Mouse (Mus musculus): Measurements from ENCODE around the gene Smchd1. TPM values are rescaled to one million over a fixed set of nuclear protein-coding genes. Genes with fewer than 3 reads are reported as not detected.

The Smchd1 gene
- polyA plus RNA-seq, 1 experiment from 2014 or later: 83.9 TPM

GRCm38 (mm10) chr17:71309711-71310485 is 165.2 kb downstream of the Smchd1 start:
- Histone ChIP-seq H3K4me1 (replicated peaks) (peaks cover 13% of the 10 kb centered on the region), H3K36me3 (no peaks in the 10 kb centered on the region), H3K27me3 (peaks cover 20% of the 10 kb centered on the region), H3K27ac (peak overlapping the region; percentile 73), H3K9me3 (no peaks in the 10 kb centered on the region), H3K9ac (replicated peaks) (peak overlapping the region; percentile 78), H3K4me3 (replicated peaks) (peak overlapping the region; percentile 60), H3K4me2 (peak overlapping the region; percentile 98)
- WGBS: 2% methylated on average over 23 of the region's 23 CpGs
- peak; percentile 34; the same call in 1 of the 2 replicates for ATAC-seq (ENCODE audit: insufficient number of reproducible peaks, insufficient read depth, low FRiP score, low TSS enrichment, low read depth)

- Histone ChIP-seq H3K36me3 (no peaks in the 10 kb centered on the region), H3K27me3 (peaks cover 20% of the 10 kb centered on the region), H3K9ac (replicated peaks) (no peak overlapping the region), H3K27ac (peak overlapping the region; percentile 59; the same call in 1 of the 2 replicates), H3K9me3 (no peaks in the 10 kb centered on the region), H3K4me2 (peak overlapping the region; percentile 98), H3K4me3 (replicated peaks) (peak overlapping the region; percentile 60), H3K4me1 (replicated peaks) (peaks cover 13% of the 10 kb centered on the region)
- 23% methylated on average over 14 of the region's 14 CpGs for WGBS
- ATAC-seq (ENCODE audit: insufficient number of reproducible peaks, insufficient read depth, low FRiP score, low TSS enrichment, low read depth): no peak
These were observed 166.0 kb downstream of the Smchd1 start for GRCm38 (mm10) chr17:71309141-71309540.

DNA sequence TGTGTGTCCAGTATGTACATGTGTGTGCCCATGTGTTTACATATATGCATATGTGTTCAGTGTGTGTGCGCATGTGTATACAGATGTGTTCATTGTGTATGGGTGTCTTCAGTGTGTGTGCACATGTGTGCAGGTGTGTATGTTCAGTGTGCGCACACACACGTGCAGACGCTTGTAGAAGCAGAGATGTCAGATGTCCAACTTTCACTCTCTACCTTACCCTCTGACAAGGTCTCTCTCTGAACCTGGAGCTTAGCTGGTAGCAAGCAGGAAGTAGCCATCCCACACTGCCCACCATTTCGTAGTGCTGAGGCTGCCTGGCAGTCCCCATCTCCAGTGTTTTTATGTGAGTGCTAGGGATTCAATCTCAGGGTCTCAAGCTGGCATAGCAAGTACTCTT is 166.8 kb downstream of the Smchd1 start:
- H3K4me3 ChIP-seq (replicated peaks): no peak overlapping the region

GRCm38 (mm10) chr17:71307251-71307790 is 167.8 kb downstream of the Smchd1 start:
- Histone ChIP-seq H3K36me3 (peaks cover 8% of the 10 kb centered on the region; the same call in 1 of the 2 replicates), H3K9me3 (no peaks in the 10 kb centered on the region), H3K27ac (no peak overlapping the region), H3K9ac (replicated peaks) (no peak overlapping the region), H3K27me3 (peaks cover 20% of the 10 kb centered on the region), H3K4me2 (no peak overlapping the region), H3K4me3 (replicated peaks) (no peak overlapping the region), H3K4me1 (replicated peaks) (peaks cover 13% of the 10 kb centered on the region)
- ATAC-seq (ENCODE audit: insufficient number of reproducible peaks, insufficient read depth, low FRiP score, low TSS enrichment, low read depth): no peak
- 87% methylated on average over 10 of the region's 10 CpGs for WGBS

More for the DNA sequence above, 166.8 kb downstream of the Smchd1 start:
- no peak for ATAC-seq (ENCODE audit: insufficient number of reproducible peaks, insufficient read depth, low FRiP score, low TSS enrichment, low read depth)
- no peaks in the 10 kb centered on the region for H3K36me3 ChIP-seq
- H3K4me2 ChIP-seq: no peak overlapping the region
- H3K4me1 ChIP-seq (replicated peaks): peaks cover 13% of the 10 kb centered on the region
- no peak overlapping the region for H3K9ac ChIP-seq (replicated peaks)
- peaks cover 20% of the 10 kb centered on the region for H3K27me3 ChIP-seq
- H3K9me3 ChIP-seq: no peaks in the 10 kb centered on the region
- 89% methylated on average over 5 of the region's 5 CpGs for WGBS
- no peak overlapping the region for H3K27ac ChIP-seq

- no peak overlapping the region for H3K27ac ChIP-seq
- H3K4me1 ChIP-seq (replicated peaks): peaks cover 13% of the 10 kb centered on the region
- ATAC-seq (ENCODE audit: insufficient number of reproducible peaks, insufficient read depth, low FRiP score, low TSS enrichment, low read depth): no peak
- WGBS: 81% methylated on average over 4 of the region's 4 CpGs
- no peaks in the 10 kb centered on the region for H3K9me3 ChIP-seq
- peaks cover 14% of the 10 kb centered on the region; the same call in 1 of the 2 replicates for H3K36me3 ChIP-seq
- H3K27me3 ChIP-seq: peaks cover 16% of the 10 kb centered on the region
- no peak overlapping the region for H3K4me3 ChIP-seq (replicated peaks)
- H3K9ac ChIP-seq (replicated peaks): no peak overlapping the region
- no peak overlapping the region for H3K4me2 ChIP-seq
These were observed 168.4 kb downstream of the Smchd1 start for GRCm38 (mm10) chr17:71306716-71307115.

DNA sequence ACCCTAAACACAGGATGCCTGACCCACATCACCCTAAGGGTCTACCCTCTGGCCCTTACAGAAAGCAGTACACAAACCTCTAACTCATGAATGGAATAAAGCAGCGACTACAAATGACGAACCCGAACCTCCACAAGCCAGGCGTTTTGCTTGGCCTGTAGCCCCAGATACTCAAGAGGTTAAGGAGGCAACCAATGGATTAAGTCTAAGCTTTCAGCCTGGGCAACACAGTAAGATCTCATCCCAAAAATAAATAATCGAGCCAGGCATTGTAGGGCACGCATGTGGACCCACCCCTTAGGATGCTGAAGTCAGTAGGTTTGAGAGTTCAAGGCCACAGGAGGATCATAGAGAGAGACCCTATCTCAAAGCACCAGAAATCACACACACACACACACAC is 169.1 kb downstream of the Smchd1 start:
- Histone ChIP-seq H3K4me3 (replicated peaks) (no peak overlapping the region), H3K36me3 (peaks cover 17% of the 10 kb centered on the region; the same call in 1 of the 2 replicates), H3K9me3 (no peaks in the 10 kb centered on the region), H3K9ac (replicated peaks) (no peak overlapping the region), H3K4me1 (replicated peaks) (peaks cover 13% of the 10 kb centered on the region), H3K27ac (no peak overlapping the region), H3K27me3 (peaks cover 10% of the 10 kb centered on the region; the same call in 1 of the 2 replicates), H3K4me2 (no peak overlapping the region)
- 92% methylated on average over 6 of the region's 6 CpGs for WGBS
- no peak for ATAC-seq (ENCODE audit: insufficient number of reproducible peaks, insufficient read depth, low FRiP score, low TSS enrichment, low read depth)

- no peak for ATAC-seq (ENCODE audit: insufficient number of reproducible peaks, insufficient read depth, low FRiP score, low TSS enrichment, low read depth)
- 75% methylated on average over 6 of the region's 6 CpGs for WGBS
These were observed 171.7 kb downstream of the Smchd1 start for GRCm38 (mm10) chr17:71303444-71303843.

DNA sequence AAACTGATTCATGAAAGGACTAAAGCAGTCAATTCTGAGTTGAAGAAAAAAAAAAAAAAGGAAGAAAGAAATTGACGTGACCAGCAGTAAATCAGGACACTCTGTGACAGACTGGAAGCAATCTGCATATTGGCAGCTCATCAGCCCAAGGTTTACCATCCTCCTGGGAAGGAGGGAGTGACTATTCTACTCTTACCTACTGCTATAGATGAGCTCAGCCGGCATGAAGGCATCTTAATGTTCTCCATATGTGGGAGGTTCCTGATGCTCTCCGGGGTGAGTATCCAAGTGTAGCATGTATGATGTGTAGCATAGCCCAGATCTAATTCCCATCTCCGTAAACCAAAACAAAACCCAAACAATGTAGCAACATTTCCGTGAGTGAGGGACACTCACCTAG is 173.7 kb downstream of the Smchd1 start:
- no peaks in the 10 kb centered on the region for H3K9me3 ChIP-seq
- H3K4me2 ChIP-seq: no peak overlapping the region
- H3K27me3 ChIP-seq: no peaks in the 10 kb centered on the region
- H3K4me3 ChIP-seq (replicated peaks): no peak overlapping the region
- 65% methylated on average over 5 of the region's 5 CpGs for WGBS
- H3K27ac ChIP-seq: no peak overlapping the region
- no peak overlapping the region for H3K9ac ChIP-seq (replicated peaks)
- no peak; the same call in 1 of the 2 replicates for ATAC-seq (ENCODE audit: insufficient number of reproducible peaks, insufficient read depth, low FRiP score, low TSS enrichment, low read depth)
- H3K36me3 ChIP-seq: peaks cover 25% of the 10 kb centered on the region; the same call in 1 of the 2 replicates
- no peaks in the 10 kb centered on the region for H3K4me1 ChIP-seq (replicated peaks)

More at GRCm38 (mm10) chr17:71303444-71303843, 171.7 kb downstream of the Smchd1 start:
- Histone ChIP-seq H3K9ac (replicated peaks) (no peak overlapping the region), H3K4me2 (no peak overlapping the region), H3K4me1 (replicated peaks) (no peaks in the 10 kb centered on the region), H3K9me3 (no peaks in the 10 kb centered on the region), H3K27ac (no peak overlapping the region), H3K27me3 (no peaks in the 10 kb centered on the region), H3K36me3 (peaks cover 25% of the 10 kb centered on the region; the same call in 1 of the 2 replicates), H3K4me3 (replicated peaks) (no peak overlapping the region)

- Histone ChIP-seq H3K9ac (replicated peaks) (no peak overlapping the region), H3K4me3 (replicated peaks) (no peak overlapping the region), H3K36me3 (peaks cover 25% of the 10 kb centered on the region; the same call in 1 of the 2 replicates), H3K4me2 (no peak overlapping the region), H3K27me3 (no peaks in the 10 kb centered on the region), H3K4me1 (replicated peaks) (no peaks in the 10 kb centered on the region), H3K9me3 (no peaks in the 10 kb centered on the region), H3K27ac (no peak overlapping the region)
- no peak for ATAC-seq (ENCODE audit: insufficient number of reproducible peaks, insufficient read depth, low FRiP score, low TSS enrichment, low read depth)
- 89% methylated on average over 2 of the region's 2 CpGs for WGBS
These were observed 174.8 kb downstream of the Smchd1 start for GRCm38 (mm10) chr17:71300338-71300737.

DNA sequence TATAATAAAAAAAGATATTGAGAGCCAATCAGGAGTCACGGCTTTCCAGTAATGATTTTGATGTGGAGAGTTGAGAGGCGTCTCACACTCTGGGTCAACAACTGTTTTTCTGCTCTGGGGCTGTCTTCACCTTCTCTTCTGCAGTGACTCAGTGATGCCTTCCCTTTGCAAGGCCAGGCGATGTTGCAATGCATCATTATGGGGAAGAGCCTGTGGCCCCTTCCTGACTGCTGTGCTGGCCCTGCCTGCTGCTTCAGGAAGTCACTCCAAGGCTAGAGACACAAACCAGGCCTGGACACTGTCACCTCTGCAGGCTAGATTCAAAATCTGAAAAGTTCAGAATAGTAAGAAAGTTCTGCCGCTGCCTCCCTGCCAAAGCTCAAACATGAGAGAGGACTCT is 175.3 kb downstream of the Smchd1 start:
- H3K9ac ChIP-seq (replicated peaks): no peak overlapping the region
- H3K27me3 ChIP-seq: no peaks in the 10 kb centered on the region
- H3K4me3 ChIP-seq (replicated peaks): no peak overlapping the region
- 93% methylated on average over 4 of the region's 4 CpGs for WGBS
- peaks cover 25% of the 10 kb centered on the region; the same call in 1 of the 2 replicates for H3K36me3 ChIP-seq
- no peaks in the 10 kb centered on the region for H3K4me1 ChIP-seq (replicated peaks)
- no peak overlapping the region for H3K27ac ChIP-seq
- no peak for ATAC-seq (ENCODE audit: insufficient number of reproducible peaks, insufficient read depth, low FRiP score, low TSS enrichment, low read depth)
- no peaks in the 10 kb centered on the region for H3K9me3 ChIP-seq
- no peak overlapping the region for H3K4me2 ChIP-seq

- peaks cover 4% of the 10 kb centered on the region; the same call in 1 of the 2 replicates for H3K36me3 ChIP-seq
- H3K4me2 ChIP-seq: no peak overlapping the region
- no peaks in the 10 kb centered on the region for H3K9me3 ChIP-seq
- no peak overlapping the region for H3K4me3 ChIP-seq (replicated peaks)
- no peaks in the 10 kb centered on the region for H3K27me3 ChIP-seq
- peaks cover 8% of the 10 kb centered on the region; the same call in 1 of the 2 replicates for H3K4me1 ChIP-seq (replicated peaks)
- no peak overlapping the region for H3K27ac ChIP-seq
- WGBS: 90% methylated on average over 3 of the region's 3 CpGs
- H3K9ac ChIP-seq (replicated peaks): no peak overlapping the region
- no peak for ATAC-seq (ENCODE audit: insufficient number of reproducible peaks, insufficient read depth, low FRiP score, low TSS enrichment, low read depth)
These were observed 180.6 kb downstream of the Smchd1 start for GRCm38 (mm10) chr17:71294570-71294969.

All from limb, embryonic 12.5 days (tissue).